Mouse (Mus musculus) lung, embryonic 16.5 days (tissue): ENCODE data around the gene Cabp7. TPM values are rescaled to one million over a fixed set of nuclear protein-coding genes. Genes with fewer than 3 reads are reported as not detected.
A peak's percentile ranks its signal among the peaks of the same experiment; 100 is the strongest.

Source experiments
- ATAC-seq: fragments of 200-750 bp; cut with Nextera tagmentation; 2 replicates; pipeline ENCODE4 v1.8.0; 2017; ENCODE audit warnings: low read depth, mild to moderate bottlenecking, moderate library complexity
- H3K27ac ChIP-seq: fragments of 300-500 bp; sonication (generic); 2 replicates; pipeline ENCODE4 v1.5.1; 2014; ENCODE audit warnings: mild to moderate bottlenecking, control low read depth, low read length
- H3K27me3 ChIP-seq: fragments of 300-500 bp; sonication (generic); 2 replicates; pipeline ENCODE4 v1.6.1; 2014; ENCODE audit warnings: low read depth, low read length, mixed read lengths; ENCODE audit not compliant: control insufficient read depth, insufficient read depth
- H3K36me3 ChIP-seq: fragments of 300-500 bp; sonication (generic); 2 replicates; pipeline ENCODE4 v1.6.1; 2014; ENCODE audit warnings: low read length; ENCODE audit not compliant: control insufficient read depth, insufficient read depth
- H3K4me1 ChIP-seq: fragments of 300-500 bp; sonication (generic); replicated peaks from 2 replicates; pipeline ENCODE4 v1.6.1; 2014; ENCODE audit warnings: low read length, mixed read lengths; ENCODE audit not compliant: control insufficient read depth, insufficient read depth
- H3K4me2 ChIP-seq: fragments of 300-500 bp; sonication (generic); 2 replicates; pipeline ENCODE4 v1.6.1; 2014; ENCODE audit warnings: low read depth, low read length, control low read depth
- H3K4me3 ChIP-seq: fragments of 300-500 bp; sonication (generic); 2 replicates; pipeline ENCODE4 v1.5.1; 2014; ENCODE audit warnings: mild to moderate bottlenecking, low read length, control low read depth
- H3K9ac ChIP-seq: fragments of 300-500 bp; sonication (generic); 2 replicates; pipeline ENCODE4 v1.6.1; 2014; ENCODE audit warnings: low read length, control low read depth
- H3K9me3 ChIP-seq: fragments of 300-500 bp; sonication (generic); 2 replicates; pipeline ENCODE4 v1.6.1; 2016; ENCODE audit warnings: low read length; ENCODE audit not compliant: control insufficient read depth
- WGBS: fragments of 180-500 bp; shearing (Covaris S2); extraction: QIAGEN DNeasy Blood & Tissue Kit; methylation state at CpG from one replicate; pipeline ENCODE4 v1.1.7; 2014; 5-methylcytosine and 5-hydroxymethylcytosine counted together
- polyA plus RNA-seq: library from polyadenylated mRNA; unstranded; fragments of >200 nt; fragmentation: Nextera tagmentation; extraction: Ambion mirVana; gene quantifications from 2 replicates; pipeline ENCODE4 v1.2.1, GENCODE M21; 2015

Cabp7 gene
- polyA plus RNA-seq, 1 experiment from 2014 or later = 0.14 TPM

- Histone ChIP-seq H3K9ac (no peak overlapping the region), H3K27ac (no peak overlapping the region), H3K4me1 (no peaks in the 10 kb centered on the region), H3K27me3 (no peaks in the 10 kb centered on the region; the same call in none of the 2 replicates), H3K9me3 (no peaks in the 10 kb centered on the region), H3K4me3 (no peak overlapping the region), H3K36me3 (no peaks in the 10 kb centered on the region), H3K4me2 (no peak overlapping the region)
- 78% methylated on average over 10 of the region's 10 CpGs for WGBS
- ATAC-seq = 0 out of 2 replicates have a peak, but pooled peaks have one; percentile 17
Measured at GRCm38 (mm10) chr11:4737682-4738081, 8.9 kb downstream of the Cabp7 start.

GRCm38 (mm10) chr11:4736355-4736754 lies 10.2 kb downstream of the Cabp7 start:
- no peak overlapping the region for H3K4me3 ChIP-seq
- no peak overlapping the region for H3K27ac ChIP-seq
- H3K4me1 ChIP-seq = no peaks in the 10 kb centered on the region
- ATAC-seq = no peak
- no peaks in the 10 kb centered on the region for H3K36me3 ChIP-seq
- no peak overlapping the region for H3K9ac ChIP-seq
- WGBS = 53% methylated on average over 6 of the region's 6 CpGs
- no peaks in the 10 kb centered on the region for H3K27me3 ChIP-seq
- H3K4me2 ChIP-seq = no peak overlapping the region
- no peaks in the 10 kb centered on the region for H3K9me3 ChIP-seq

- no peaks in the 10 kb centered on the region for H3K36me3 ChIP-seq
- H3K4me1 ChIP-seq = peaks cover 11% of the 10 kb centered on the region
- H3K9ac ChIP-seq = no peak overlapping the region
- no peaks in the 10 kb centered on the region for H3K9me3 ChIP-seq
- no peaks in the 10 kb centered on the region for H3K27me3 ChIP-seq
- no peak for ATAC-seq
- no peak overlapping the region for H3K4me3 ChIP-seq
- H3K4me2 ChIP-seq = no peak overlapping the region
- H3K27ac ChIP-seq = no peak overlapping the region
- 41% methylated on average over 12 of the region's 12 CpGs for WGBS
Measured at GRCm38 (mm10) chr11:4734179-4734578, 12.4 kb downstream of the Cabp7 start.

- Histone ChIP-seq H3K36me3 (no peaks in the 10 kb centered on the region; the same call in 1 of the 2 replicates), H3K4me3 (no peak overlapping the region), H3K27me3 (no peaks in the 10 kb centered on the region), H3K27ac (no peak overlapping the region), H3K4me1 (peaks cover 12% of the 10 kb centered on the region), H3K9me3 (no peaks in the 10 kb centered on the region), H3K4me2 (no peak overlapping the region), H3K9ac (no peak overlapping the region)
- no peak for ATAC-seq
- WGBS = 76% methylated on average over 7 of the region's 7 CpGs
Measured at GRCm38 (mm10) chr11:4731781-4732180, 14.8 kb downstream of the Cabp7 start.

- no peaks in the 10 kb centered on the region for H3K9me3 ChIP-seq
- H3K9ac ChIP-seq = no peak overlapping the region
- H3K4me1 ChIP-seq = peaks cover 12% of the 10 kb centered on the region
- no peak for ATAC-seq
- H3K36me3 ChIP-seq = no peaks in the 10 kb centered on the region; the same call in 1 of the 2 replicates
- no peaks in the 10 kb centered on the region for H3K27me3 ChIP-seq
- 77% methylated on average over 5 of the region's 5 CpGs for WGBS
- H3K4me2 ChIP-seq = no peak overlapping the region
- H3K4me3 ChIP-seq = no peak overlapping the region
- no peak overlapping the region for H3K27ac ChIP-seq
Measured at GRCm38 (mm10) chr11:4730913-4731312, 15.7 kb downstream of the Cabp7 start.

- ATAC-seq = peak; percentile 76
- H3K4me1 ChIP-seq = peaks cover 12% of the 10 kb centered on the region
- H3K27ac ChIP-seq = peak overlapping the region; percentile 52; the same call in 1 of the 2 replicates
- WGBS = 56% methylated on average over 6 of the region's 6 CpGs
- no peak overlapping the region for H3K4me3 ChIP-seq
- H3K9ac ChIP-seq = no peak overlapping the region
- no peaks in the 10 kb centered on the region for H3K27me3 ChIP-seq
- no peak overlapping the region for H3K4me2 ChIP-seq
- no peaks in the 10 kb centered on the region; the same call in 1 of the 2 replicates for H3K36me3 ChIP-seq
- no peaks in the 10 kb centered on the region for H3K9me3 ChIP-seq
Measured at GRCm38 (mm10) chr11:4730096-4730495, 16.5 kb downstream of the Cabp7 start.

- 17% methylated on average over 12 of the region's 12 CpGs for WGBS
- peak; percentile 77 for ATAC-seq
- peak overlapping the region; percentile 52; the same call in 1 of the 2 replicates for H3K27ac ChIP-seq
Measured at GRCm38 (mm10) chr11:4729603-4730002, 17.0 kb downstream of the Cabp7 start.

GRCm38 (mm10) chr11:4721728-4722127 lies 24.9 kb downstream of the Cabp7 start:
- Histone ChIP-seq H3K9me3 (no peaks in the 10 kb centered on the region), H3K27me3 (no peaks in the 10 kb centered on the region), H3K36me3 (peaks cover 6% of the 10 kb centered on the region; the same call in 1 of the 2 replicates), H3K27ac (no peak overlapping the region), H3K4me2 (no peak overlapping the region), H3K4me3 (no peak overlapping the region), H3K9ac (no peak overlapping the region), H3K4me1 (peaks cover 4% of the 10 kb centered on the region; the same call in 1 of the 2 replicates)
- no peak for ATAC-seq
- 76% methylated on average over 8 of the region's 8 CpGs for WGBS

More at GRCm38 (mm10) chr11:4729603-4730002, 17.0 kb downstream of the Cabp7 start:
- no peak overlapping the region for H3K4me3 ChIP-seq
- H3K9me3 ChIP-seq = no peaks in the 10 kb centered on the region
- H3K4me2 ChIP-seq = no peak overlapping the region
- H3K27me3 ChIP-seq = no peaks in the 10 kb centered on the region
- peaks cover 12% of the 10 kb centered on the region for H3K4me1 ChIP-seq
- no peak overlapping the region for H3K9ac ChIP-seq
- H3K36me3 ChIP-seq = no peaks in the 10 kb centered on the region; the same call in 1 of the 2 replicates

GRCm38 (mm10) chr11:4720900-4721580 lies 25.5 kb downstream of the Cabp7 start:
- Histone ChIP-seq H3K9me3 (no peaks in the 10 kb centered on the region), H3K27ac (no peak overlapping the region), H3K4me3 (no peak overlapping the region), H3K36me3 (peaks cover 6% of the 10 kb centered on the region; the same call in 1 of the 2 replicates), H3K4me1 (peaks cover 4% of the 10 kb centered on the region; the same call in 1 of the 2 replicates), H3K27me3 (no peaks in the 10 kb centered on the region), H3K9ac (no peak overlapping the region), H3K4me2 (no peak overlapping the region)
- ATAC-seq = peak; percentile 75
- WGBS = 46% methylated on average over 7 of the region's 7 CpGs
